Mouse (Mus musculus) cerebellum, adult 9-11 months (tissue): Measurements from ENCODE around the gene Prss48.
A peak's percentile ranks its signal among the peaks of the same experiment; 100 is the strongest.
"Not testable (repeated sequence)": the region's sequence is repeated elsewhere in the genome, so short reads cannot be mapped to it uniquely, and the experiment has no call there.

Experiments used
- DNase-seq: peaks from one replicate; pipeline ENCODE4 v3.0.0; 2022

Gene Prss48

DNA sequence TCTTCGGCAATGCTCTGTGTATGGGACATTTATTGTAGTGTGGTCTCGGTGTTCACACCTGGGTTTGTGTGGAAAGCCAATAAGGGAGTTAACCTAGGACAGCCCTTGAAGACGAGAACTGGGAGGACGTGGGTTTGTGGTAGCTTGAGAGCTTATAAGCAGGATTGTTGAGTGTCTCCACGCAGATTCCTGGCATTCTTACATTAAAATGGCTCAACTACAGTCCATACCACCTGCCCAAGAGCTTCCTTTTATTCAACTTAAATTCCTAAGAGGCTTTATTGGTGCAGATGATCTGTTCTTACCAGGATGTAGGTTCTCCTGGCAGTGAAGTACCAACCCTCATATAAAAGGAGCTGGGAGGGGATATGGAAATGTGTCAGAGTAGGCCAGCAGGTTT lies 649 bp upstream of the Prss48 start:
- no peak for DNase-seq

DNA sequence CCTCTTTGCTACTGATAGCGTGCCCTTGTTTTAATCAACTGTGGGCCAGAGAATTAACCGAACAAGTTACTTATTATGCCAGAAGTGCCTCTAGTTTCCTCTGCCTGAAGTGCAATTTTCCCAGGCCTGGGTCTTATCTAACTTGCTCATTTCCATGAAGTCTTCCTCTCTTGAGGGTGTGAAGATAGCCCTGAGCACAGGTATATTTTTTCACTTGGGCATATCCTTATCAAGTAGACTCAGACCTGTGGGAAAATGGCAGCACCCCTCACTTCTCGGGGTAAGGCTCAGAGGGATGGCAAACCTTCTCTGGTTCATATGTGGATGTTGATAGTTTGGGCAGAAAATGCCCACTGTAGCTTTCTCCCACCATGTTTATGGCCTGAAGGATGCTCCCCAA lies 1.0 kb downstream of the Prss48 start:
- DNase-seq = no peak

DNA sequence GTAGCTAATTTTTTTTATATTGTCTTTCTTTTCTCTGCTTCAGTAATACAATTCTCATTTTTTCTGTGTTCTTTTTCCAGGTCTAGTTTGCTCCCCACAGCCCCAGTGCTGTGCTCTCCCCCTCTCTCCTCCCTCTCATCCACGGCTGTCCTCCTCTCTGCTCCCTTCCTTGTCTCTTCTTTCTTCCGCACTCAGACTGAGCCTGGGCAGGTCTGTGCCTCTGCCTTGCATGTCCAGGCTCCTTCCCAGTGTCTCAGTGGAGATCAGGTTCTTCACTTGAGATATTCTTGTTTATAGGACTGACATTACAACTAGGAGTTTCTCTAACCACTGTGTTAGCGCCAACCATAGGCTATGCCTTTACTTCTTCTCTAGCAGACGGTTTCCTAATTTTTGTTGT lies 7.6 kb downstream of the Prss48 start:
- DNase-seq = no peak

DNA sequence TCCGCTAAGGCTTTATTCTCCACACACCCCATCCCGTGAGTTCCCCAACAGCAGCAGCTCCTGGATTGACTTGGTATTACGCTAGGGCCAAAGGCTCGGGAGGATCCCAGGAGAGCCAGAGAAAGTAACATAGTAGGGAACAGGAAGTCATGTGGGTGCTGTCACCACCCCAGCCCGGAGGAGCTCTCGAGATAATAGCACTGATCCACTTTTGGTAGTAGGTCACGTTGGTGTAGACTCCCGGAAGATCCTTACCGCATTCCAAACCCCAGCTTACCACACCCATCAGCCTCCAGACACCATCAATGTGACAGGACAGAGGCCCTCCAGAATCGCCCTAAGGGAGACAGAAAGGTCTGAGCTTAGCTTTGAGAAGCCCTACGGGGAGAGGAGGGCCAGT lies 8.5 kb downstream of the Prss48 start:
- DNase-seq = no peak

DNA sequence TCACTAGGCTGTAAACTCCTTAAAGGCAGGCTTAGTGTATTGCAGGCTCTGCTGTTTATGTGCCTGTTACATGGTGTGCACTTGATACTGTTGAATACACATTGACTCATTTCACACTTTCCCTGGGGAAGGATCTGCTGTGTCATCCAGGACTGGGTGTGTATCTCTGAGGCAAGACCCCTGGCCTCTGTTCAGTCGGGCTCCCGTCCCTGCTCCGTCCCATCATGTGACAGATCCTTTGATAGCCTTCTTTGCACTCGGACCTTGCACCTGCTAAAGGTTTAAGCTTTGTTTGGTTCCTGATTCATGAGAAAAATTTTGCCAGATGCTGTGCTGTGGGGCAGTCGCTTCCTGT lies 10.5 kb downstream of the Prss48 start:
- DNase-seq = no peak

DNA sequence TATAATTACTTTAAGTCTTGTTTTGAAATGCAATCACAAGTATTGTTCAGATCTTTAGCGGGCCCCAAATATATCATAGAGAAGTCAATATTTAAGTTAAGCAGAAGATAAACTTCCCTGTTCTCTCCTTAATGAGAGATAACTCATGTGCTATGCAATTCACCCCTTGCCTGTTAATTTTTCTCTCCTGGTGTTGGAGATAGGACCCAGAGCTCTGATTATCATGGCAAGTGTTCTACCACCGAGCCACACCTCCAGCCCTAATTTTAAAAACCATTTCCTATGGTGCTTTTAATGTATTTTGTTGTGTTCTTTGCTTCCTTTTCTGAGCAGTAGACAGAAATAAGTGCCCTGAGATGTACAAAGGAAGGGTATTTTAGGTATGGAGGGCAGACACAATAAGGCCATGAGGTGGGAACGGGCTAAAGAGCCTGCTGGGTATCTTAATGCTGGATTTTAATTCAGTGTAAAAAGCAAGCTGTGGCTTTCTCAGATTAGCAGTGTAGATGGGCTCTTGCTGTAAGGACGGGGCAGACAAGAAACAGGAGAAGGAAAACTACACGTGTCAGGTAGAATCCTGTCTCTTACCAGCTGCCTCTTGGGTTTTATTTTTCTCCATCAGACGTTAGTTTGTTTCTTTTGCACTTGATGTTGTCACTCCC lies 11.0 kb downstream of the Prss48 start:
- no peak for DNase-seq

DNA sequence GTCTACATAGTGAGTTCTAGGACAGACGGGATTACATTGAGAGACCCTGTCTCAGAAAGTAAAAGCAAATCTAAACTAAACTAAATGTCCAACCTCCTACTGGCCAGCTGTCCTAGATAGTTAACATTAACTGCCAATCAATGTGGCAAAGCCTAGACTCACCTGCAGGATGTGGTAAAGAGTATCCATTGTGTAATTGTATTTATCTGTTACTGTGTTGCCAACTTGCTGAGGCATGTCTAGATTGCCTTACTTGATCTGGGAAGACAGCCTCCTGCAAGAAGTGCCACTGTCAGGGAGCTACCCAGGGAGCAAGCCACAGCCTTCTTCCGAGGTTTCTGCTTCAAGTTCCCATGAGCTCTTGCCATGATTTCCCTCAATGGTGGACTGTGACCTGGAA lies 15.1 kb downstream of the Prss48 start:
- DNase-seq = no peak

DNA sequence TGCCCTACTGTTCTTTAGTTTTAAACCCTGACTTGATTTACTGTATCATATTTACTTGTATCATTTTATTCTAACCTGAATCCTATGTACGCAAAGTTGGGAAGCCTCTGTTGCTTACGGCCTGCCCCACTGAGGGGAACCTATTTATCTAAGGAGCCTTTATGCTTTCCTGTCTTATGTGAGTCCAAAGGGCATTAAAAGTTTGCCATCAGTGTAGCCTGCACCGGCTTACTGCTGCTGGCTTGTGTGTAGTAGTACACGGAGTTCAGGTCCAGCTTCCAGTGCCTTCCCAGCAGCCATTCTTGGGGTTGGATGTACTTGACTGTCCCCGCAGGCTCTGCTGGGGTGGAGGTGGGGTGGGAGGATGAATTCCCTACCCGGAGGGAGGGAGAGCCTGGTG lies 17.8 kb downstream of the Prss48 start:
- DNase-seq = no peak

DNA sequence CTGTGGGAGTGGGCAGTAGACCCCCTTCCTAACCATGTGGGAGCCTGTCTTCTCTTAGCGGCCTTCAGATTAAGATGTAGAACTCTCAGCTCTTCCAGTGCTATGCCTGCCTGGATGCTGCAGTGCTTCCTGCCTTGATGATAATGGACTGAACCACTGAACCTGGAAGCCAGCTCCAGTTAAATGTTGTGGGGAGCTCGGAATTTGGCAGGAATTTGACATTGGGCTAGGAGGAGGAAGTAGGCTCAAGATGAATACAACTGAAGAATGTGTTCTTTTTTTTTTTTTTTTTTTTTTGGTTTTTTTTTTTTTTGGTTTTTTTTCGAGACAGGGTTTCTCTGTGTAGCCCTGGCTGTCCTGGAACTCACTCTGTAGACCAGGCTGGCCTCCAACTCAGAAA lies 20.5 kb downstream of the Prss48 start:
- DNase-seq = not testable (repeated sequence)

DNA sequence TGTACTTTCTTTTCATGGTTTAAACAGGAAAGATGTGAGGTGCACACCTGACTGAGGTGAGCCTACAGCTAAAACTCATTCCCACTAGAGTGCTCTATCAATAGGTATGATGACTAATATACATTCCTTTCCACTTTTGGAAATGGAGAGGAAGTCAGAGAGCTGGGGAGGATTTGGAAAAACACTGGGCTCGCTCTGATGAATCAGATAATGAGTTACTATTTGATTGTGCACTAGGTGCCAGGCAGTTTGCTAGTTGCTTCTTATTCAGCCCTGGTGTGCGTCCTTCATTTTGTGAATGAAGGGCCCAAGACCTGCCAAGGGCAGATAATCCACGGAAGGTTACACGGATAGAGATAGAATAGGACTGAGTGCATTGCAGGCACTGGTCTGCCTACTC lies 22.3 kb downstream of the Prss48 start:
- DNase-seq = no peak

DNA sequence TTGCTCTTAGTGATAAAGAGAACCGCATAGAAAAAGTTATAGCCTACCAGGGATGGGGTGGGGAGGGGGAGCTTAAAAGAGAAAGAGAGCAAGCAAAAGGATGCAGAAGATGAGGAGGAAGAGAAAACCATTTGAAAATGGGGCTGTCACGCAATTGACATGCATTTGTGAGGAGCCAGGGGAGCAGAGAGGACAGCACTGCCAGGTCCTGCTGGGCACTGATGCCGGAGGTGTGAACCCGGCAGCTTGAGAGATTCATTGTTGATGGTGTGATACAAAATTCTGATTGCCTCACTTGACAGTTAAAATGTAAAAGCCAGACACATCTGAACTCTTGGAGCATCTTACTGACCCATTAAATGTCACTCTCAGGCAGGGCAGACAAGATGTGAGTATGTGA lies 27.8 kb downstream of the Prss48 start:
- DNase-seq = no peak

DNA sequence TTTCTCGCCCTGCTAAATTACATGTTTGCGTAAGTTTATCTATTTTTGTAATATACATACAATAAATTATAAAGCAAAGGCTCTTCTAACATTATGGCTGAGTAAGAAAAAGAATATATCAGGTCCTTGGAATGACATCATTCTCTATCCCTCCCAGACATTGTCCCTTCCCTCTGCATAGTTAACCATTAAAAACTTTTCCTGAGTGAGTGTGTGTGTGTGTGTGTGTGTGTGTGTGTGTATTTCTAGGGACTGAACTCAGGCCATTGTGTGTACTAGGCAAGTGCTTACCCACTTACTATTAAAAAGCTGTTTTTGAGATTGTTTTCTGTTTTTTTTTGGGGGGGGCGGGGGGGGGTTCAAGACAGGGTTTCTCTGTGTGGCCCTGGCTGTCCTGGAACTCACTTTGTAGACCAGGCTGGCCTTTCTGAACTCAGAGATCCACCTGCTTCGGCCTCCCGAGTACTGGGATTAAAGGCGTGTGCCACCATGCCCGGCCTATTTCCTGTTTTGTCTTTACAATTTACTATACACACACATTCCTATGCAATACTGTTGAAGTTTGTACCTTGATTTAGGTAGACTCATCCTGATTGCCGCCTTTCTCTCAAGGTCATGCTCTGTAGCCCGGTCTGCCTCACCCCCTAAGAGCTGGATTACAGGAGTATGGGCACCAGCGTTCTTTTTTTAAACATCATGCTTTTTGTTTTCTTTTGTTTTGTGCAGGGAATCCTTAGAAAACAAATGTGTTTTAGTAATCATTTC lies 28.7 kb downstream of the Prss48 start:
- no peak for DNase-seq

DNA sequence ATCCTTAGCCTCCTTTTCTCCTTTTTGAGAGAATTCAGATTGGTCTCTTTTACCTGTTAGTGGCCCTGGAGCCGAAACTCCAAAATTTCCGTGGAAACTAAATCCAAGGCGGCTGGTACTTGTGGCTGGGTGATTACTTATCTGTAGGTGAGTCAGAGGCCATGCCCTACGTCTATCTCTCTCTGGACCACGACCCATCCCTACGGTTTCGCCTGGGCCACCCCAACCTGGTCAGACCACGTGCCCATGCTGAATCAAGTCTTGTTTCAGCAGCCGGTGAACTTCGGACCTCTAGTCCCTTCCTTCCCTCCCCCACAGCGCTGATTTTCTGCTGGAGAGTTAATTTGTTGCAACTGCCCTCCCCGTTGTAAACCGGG lies 30.7 kb downstream of the Prss48 start:
- DNase-seq = peak; percentile 22

DNA sequence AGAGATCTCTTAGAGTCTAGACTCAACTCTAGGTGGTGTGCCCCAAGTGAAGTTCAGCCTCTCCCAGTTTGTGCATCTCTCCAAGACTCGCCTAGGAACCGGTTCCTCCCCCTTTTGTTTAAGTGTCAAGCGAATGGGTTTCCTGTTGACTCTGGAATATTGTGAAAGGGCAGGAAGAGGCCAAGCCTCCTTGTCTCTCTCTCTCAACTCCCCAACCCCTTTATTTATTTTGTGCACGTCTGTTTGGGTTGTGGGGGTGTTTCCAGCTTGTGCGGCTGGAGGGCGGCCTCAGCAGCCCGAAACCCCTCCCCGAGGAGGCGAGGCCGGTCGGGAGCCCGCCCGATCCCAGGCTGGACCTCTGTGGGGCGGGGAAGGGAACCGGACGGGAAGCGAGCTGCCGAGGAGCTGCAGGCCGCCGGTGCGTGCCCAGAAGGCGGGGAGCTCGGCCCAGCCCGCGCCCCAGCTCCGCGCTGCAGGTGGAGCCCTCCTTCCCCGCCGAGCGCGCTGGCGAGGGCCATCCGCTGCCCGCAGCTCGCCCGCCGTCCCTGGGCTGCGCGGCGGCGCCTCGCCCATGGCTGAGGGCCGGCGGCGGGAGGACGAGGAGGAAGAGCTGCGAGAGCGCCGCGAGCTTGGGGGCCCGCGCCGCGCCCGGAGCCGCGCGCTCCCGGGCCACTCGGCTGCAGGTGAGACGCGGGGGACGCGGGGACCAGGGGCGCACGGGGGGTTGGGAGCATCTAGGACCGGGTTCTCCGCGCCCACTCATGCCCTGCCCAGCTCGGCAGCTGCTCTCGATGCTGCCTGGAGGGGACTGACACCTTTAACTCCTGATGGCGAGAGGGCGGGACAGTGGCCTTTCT lies 31.3 kb downstream of the Prss48 start, which contains the start of gene Sh3d19:
Sh3d19 (plus strand) TSS at position 368 of the 857 bp plus-strand sequence.
- DNase-seq = peak; percentile 74

DNA sequence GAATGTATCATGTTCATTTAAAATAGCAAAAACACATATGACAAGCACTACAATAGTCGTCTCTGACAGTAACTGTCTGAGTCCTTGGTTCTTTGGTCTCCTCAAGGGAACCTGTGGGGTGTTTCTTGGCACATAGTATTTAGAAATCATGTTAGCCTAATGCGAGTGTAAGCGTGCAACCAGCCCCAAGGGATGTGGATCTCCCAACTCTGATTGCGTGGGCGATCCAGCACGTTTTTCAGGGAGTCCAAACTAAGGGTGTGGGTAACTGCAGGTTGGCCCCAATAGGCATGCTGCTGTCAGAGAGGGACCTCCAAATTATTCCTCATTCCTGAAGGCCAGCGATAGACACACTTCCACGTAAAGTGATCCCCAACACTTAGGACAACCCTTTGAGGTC lies 33.3 kb downstream of the Prss48 start:
- DNase-seq = no peak

DNA sequence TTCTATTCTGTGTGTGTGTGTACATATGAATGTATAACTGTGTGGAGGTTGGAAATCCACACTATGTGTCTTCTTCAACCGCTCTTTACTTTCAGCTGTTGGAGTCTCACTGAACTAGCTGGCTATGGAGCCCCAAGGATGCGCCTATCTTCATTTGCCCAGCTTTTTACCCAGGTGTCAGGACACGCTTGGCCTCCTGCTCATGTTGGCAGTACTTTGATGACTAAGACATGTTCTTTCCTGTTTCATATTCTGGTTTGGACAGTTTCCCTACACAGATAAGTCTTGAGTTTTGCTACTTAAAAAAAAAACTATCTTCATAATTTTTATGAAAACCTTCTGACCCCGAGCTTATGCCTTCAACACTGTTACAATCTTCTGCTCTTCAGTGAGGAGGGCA lies 36.8 kb downstream of the Prss48 start:
- DNase-seq = no peak

DNA sequence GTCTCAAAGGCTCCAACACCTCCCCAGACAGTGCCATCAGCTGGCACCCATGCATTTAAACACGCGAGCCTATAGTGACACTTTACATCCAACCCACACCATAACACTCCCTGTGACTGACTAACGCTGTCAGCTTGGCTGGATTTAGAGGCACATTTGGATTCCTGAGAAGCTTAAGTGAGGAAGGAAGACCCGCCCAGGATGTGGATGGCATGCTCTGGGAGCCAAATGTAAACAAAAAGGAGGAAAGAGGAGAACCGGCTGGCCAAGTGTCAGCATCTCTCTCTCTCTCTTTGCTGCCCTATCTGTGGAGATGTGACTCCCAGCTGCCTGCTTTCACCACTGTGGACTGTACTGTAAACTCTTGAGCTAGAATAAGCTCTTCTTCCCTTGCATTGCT lies 41.2 kb downstream of the Prss48 start:
- DNase-seq = no peak

DNA sequence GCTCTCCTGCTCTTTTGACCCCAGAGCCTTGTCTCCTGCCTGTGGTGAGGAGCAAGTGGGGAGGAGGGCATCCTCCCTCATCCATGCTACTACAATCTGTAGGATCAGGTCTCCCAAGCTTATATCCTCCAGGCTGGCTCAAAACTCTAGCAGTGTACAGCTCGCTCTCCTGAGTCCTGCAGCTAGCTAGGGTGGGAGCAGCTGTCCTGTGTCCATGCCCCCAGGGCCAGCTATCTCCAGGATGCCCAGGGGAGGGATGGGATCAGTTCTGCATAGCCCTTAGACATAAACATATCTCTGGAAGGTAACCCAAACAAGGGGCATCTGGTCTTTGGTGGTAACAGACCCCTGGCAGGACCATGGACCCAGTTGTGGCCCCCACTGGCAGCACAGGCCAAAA lies 42.6 kb downstream of the Prss48 start:
- no peak for DNase-seq

DNA sequence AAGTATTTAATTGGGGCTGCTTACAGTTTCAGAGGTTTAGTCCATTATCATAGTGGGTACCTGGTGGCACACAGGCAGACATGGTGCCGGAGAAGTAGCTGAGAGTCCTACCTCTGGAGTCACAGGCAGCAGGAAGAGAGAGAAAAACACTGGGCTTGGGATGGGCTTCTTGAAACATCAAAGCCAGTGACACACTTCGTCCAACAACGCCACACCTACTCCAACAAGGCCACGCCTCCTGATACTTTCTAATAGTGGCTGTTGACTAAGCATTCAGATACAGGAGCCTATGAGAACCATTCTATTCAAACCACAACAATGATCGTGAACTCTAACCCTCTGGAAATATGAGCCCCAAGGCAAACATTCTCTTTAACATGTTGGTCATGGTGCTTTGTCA lies 46.6 kb downstream of the Prss48 start:
- DNase-seq = no peak

DNA sequence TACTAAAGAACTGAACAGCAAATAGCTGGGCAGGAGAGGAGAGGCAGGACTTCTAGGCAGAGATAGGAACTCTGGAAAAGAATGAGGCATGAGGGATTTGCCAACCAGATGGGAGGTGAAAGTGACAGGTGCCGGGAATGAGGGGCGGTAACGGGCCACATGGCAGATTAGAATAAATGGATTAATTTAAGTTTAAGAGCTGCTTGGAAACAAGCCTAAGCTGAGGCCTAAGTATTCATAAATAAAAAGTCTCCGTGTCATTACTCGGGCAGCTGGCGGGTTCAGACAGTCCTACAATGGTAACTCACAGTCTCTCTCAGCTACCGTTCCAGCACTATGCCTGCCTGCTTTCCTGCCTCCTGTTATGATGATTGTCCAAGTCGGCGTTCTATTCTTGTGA lies 47.0 kb downstream of the Prss48 start:
- no peak for DNase-seq

DNA sequence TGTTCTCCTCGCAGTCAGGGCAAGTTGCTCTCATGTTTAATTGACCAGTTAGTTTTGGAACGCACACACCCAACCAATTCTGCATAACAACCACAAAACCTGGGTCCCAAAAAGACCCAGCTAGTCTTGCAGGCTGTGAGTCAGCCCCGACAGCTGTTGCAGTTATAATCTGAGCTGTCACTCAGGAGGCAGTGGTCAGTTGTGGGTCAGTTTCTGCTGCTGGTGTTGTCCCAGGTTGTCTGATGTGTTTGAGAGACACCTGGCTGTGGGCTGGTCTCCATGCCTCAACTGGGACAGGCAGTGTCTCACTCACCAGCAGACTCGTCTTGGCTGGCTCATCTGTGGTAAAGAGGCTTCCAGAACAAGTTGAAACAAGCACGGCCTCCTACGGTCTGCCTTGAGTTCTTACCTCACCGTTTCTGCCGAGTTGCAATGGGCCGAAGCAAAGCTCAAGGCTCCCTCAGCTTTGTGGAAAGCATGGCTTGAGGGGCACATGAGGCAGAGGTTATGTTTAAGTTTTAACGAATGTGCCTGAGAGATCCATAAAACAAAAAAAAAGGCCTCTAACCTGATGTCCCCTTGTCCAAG lies 49.5 kb downstream of the Prss48 start:
- no peak for DNase-seq

DNA sequence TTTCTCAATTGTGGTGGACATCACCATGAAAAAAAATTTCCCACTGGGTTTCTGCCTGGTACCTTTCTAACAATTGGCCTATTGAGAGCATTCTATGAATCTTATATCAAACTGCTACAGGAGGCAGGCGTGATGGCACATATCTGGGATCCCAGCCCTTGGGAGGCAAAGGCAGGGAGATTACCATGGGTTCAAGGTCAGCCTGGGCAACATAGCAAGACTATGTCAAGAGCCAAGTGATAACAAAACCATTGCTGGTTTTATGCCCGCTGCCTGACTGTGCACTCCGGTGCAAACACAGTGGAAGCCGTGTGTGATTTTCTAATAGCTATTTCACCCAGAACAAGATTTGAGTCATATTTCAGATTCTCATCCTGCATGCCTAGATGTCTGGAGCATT lies 51.4 kb downstream of the Prss48 start:
- no peak for DNase-seq
